Mouse (Mus musculus): ENCODE results near the gene Reep3.
"Not testable (repeated sequence)": the region's sequence is repeated elsewhere in the genome, so short reads cannot be mapped to it uniquely, and the experiment has no call there.

The Reep3 gene

GRCm38 (mm10) chr10:67096621-67097436 lies at the start of gene Reep3:
Gene Reep3, minus strand, starts transcription at chr10:67096945.
- in situ Hi-C loops (cut with MseI, MboI): loop anchor here in 1 of 2 experiments (10.0 kb wide), 1 partner anchor 182 kb away; no protein-coding TSS in a partner anchor

- in situ Hi-C loops (cut with MseI, MboI): no loop called here
Measured at GRCm38 (mm10) chr10:67145623-67146022, 48.9 kb upstream of the Reep3 start.

GRCm38 (mm10) chr10:67144269-67144668 lies 47.5 kb upstream of the Reep3 start:
- in situ Hi-C loops (cut with MseI, MboI): no loop called here

GRCm38 (mm10) chr10:67143661-67144060 lies 46.9 kb upstream of the Reep3 start:
- in situ Hi-C loops (cut with MseI, MboI): no loop called here

GRCm38 (mm10) chr10:67137437-67137836 lies 40.7 kb upstream of the Reep3 start:
- in situ Hi-C loops (cut with MseI, MboI): no loop called here

GRCm38 (mm10) chr10:67134322-67134721 lies 37.6 kb upstream of the Reep3 start:
- in situ Hi-C loops (cut with MseI, MboI): no loop called here

GRCm38 (mm10) chr10:67131709-67132108 lies 35.0 kb upstream of the Reep3 start:
- in situ Hi-C loops (cut with MseI, MboI): no loop called here

- in situ Hi-C loops (cut with MseI, MboI): no loop called here
Measured at GRCm38 (mm10) chr10:67129531-67129930, 32.8 kb upstream of the Reep3 start.

- in situ Hi-C loops (cut with MseI, MboI): no loop called here
Measured at GRCm38 (mm10) chr10:67126859-67127758, 30.4 kb upstream of the Reep3 start.

GRCm38 (mm10) chr10:67126061-67126858 lies 29.5 kb upstream of the Reep3 start:
- in situ Hi-C loops (cut with MseI, MboI): no loop called here

GRCm38 (mm10) chr10:67124156-67124555 lies 27.4 kb upstream of the Reep3 start:
- in situ Hi-C loops (cut with MseI, MboI): no loop called here

GRCm38 (mm10) chr10:67123756-67124155 lies 27.0 kb upstream of the Reep3 start:
- in situ Hi-C loops (cut with MseI, MboI): no loop called here

GRCm38 (mm10) chr10:67120640-67121039 lies 23.9 kb upstream of the Reep3 start:
- in situ Hi-C loops (cut with MseI, MboI): no loop called here

GRCm38 (mm10) chr10:67120180-67120579 lies 23.4 kb upstream of the Reep3 start:
- in situ Hi-C loops (cut with MseI, MboI): no loop called here

GRCm38 (mm10) chr10:67119291-67119690 lies 22.5 kb upstream of the Reep3 start:
- in situ Hi-C loops (cut with MseI, MboI): no loop called here

GRCm38 (mm10) chr10:67116251-67116650 lies 19.5 kb upstream of the Reep3 start:
- in situ Hi-C loops (cut with MseI, MboI): no loop called here

GRCm38 (mm10) chr10:67115666-67116091 lies 18.9 kb upstream of the Reep3 start:
- in situ Hi-C loops (cut with MseI, MboI): no loop called here

- in situ Hi-C loops (cut with MseI, MboI): no loop called here
Measured at GRCm38 (mm10) chr10:67115115-67115514, 18.4 kb upstream of the Reep3 start.

GRCm38 (mm10) chr10:67113833-67114232 lies 17.1 kb upstream of the Reep3 start:
- in situ Hi-C loops (cut with MseI, MboI): no loop called here

GRCm38 (mm10) chr10:67112967-67113366 lies 16.2 kb upstream of the Reep3 start:
- in situ Hi-C loops (cut with MseI, MboI): not testable (repeated sequence)

- in situ Hi-C loops (cut with MseI, MboI): no loop called here
Measured at GRCm38 (mm10) chr10:67111799-67112177, 15.0 kb upstream of the Reep3 start.

Measured in mouse trophoblast stem cell (cell line).